ENCODE assay signal across 8 mouse cellular contexts in genomic region chr11:114657737-114658136, GRCm38 (mm10). TPM values are rescaled to one million over a fixed set of nuclear protein-coding genes. Genes with fewer than 3 reads are reported as not detected.
DNase-seq lines count a peak whose midpoint lies in the region; ATAC-seq and TF ChIP-seq lines count a peak whose summit lies in the region.

No protein-coding gene starts in this region.

- WGBS in kidney, postnatal 0 days = 17% methylated on average over 7 of the region's 7 CpGs

- H3K4me3 ChIP-seq in kidney, postnatal 0 days (replicated peaks; ENCODE audit: low read depth, low read length) = no peak overlapping the region

- no peak overlapping the region for H3K4me2 ChIP-seq in kidney, postnatal 0 days (ENCODE audit: low read length)

- no peak overlapping the region for H3K9ac ChIP-seq in kidney, postnatal 0 days (ENCODE audit: low read depth, low read length)

- peak; percentile 49 for DNase-seq in ovary, postnatal 36 days (ENCODE audit: low spot score)
- DNase-seq in ovary, postnatal 14 days (ENCODE audit: low spot score) = no peak
- DNase-seq in adrenal gland, adult 18-20 months (ENCODE audit: low spot score in 2 of 2) = peak; percentile 66 to 77
- DNase-seq in embryo, embryonic 9.5 days (ENCODE audit: extremely low spot score) = peak; percentile 71
- no peak for DNase-seq in kidney, postnatal 0 days (ENCODE audit: low spot score)
- peak; percentile 69 for DNase-seq in lung, postnatal 25 days (ENCODE audit: low spot score)
- DNase-seq in retina, postnatal 1 day = peak; percentile 78
- no peak for DNase-seq in adipocyte (ENCODE audit: low spot score)

- 0 out of 2 replicates have a peak, but pooled peaks cover 4% of the 10 kb centered on the region for H3K27me3 ChIP-seq in kidney, postnatal 0 days (ENCODE audit: insufficient read depth, low read length)

- no peaks in the 10 kb centered on the region for H3K9me3 ChIP-seq in kidney, postnatal 0 days (replicated peaks; ENCODE audit: low read length)

- no peak for ATAC-seq in kidney, postnatal 0 days (replicated peaks; ENCODE audit: low FRiP score, low read depth)

- H3K36me3 ChIP-seq in kidney, postnatal 0 days (ENCODE audit: insufficient read depth, low read length) = no peaks in the 10 kb centered on the region

- H3K27ac ChIP-seq in kidney, postnatal 0 days = no peak overlapping the region

- peak; percentile 67 for TF ChIP-seq CTCF in kidney, postnatal 0 days (IDR thresholded peaks at IDR 0.05; ENCODE audit: low read depth)

- no peaks in the 10 kb centered on the region for H3K4me1 ChIP-seq in kidney, postnatal 0 days (replicated peaks; ENCODE audit: insufficient read depth, low read length)

RNA-seq across cellular contexts. Expression of gene Rpl38, which starts 10.6 kb away (rescaled TPM):
- 1,000 to 10,000 TPM; 1,092 to 1,268 TPM for total RNA-seq in adrenal gland, adult 18-20 months (2021)
- polyA plus RNA-seq in kidney, postnatal 0 days (2015; fragmentation: Nextera tagmentation; extraction: Ambion mirVana) = 1,186 and 1,429 TPM in 2 replicates

RNA-seq across cellular contexts. Expression of gene Ttyh2, which starts 17.5 kb away (rescaled TPM):
- total RNA-seq in adrenal gland, adult 18-20 months (2021) = 10 to 100 TPM; 46.0 to 94.2 TPM
- 22.6 and 25.3 TPM in 2 replicates for polyA plus RNA-seq in kidney, postnatal 0 days (2015; fragmentation: Nextera tagmentation; extraction: Ambion mirVana)

Comparison
In these comparisons a context has a peak if more than half of its experiments do, and no peak if none do; other contexts are left out.
1. DNase-seq: peak in ovary, postnatal 36 days (single experiment), adrenal gland, adult 18-20 months (2 of 2), embryo, embryonic 9.5 days (single experiment), lung, postnatal 25 days (single experiment) and retina, postnatal 1 day (single experiment); none in ovary, postnatal 14 days (single experiment), kidney, postnatal 0 days (single experiment) and adipocyte (single experiment).